Mouse (Mus musculus) intestine, postnatal 0 days (tissue): ENCODE results near the gene Tspan11. TPM values are rescaled to one million over a fixed set of nuclear protein-coding genes. Genes with fewer than 3 reads are reported as not detected.

Source experiments
- ATAC-seq: fragments of 200-750 bp; cut with Nextera tagmentation; 2 replicates; pipeline ENCODE4 v1.8.0; 2017; ENCODE audit warnings: mild to moderate bottlenecking, moderate TSS enrichment, moderate library complexity
- H3K27ac ChIP-seq: fragments of 300-500 bp; sonication (generic); 2 replicates; pipeline ENCODE4 v1.5.1; 2014; ENCODE audit warnings: mild to moderate bottlenecking, low read depth, low read length, moderate library complexity
- H3K27me3 ChIP-seq: fragments of 300-500 bp; sonication (generic); replicated peaks from 2 replicates; pipeline ENCODE4 v1.6.1; 2014; ENCODE audit warnings: low read length, mixed read lengths; ENCODE audit not compliant: control insufficient read depth, insufficient read depth
- H3K36me3 ChIP-seq: fragments of 300-500 bp; sonication (generic); 2 replicates; pipeline ENCODE4 v1.6.1; 2014; ENCODE audit warnings: mild to moderate bottlenecking, moderate library complexity; ENCODE audit not compliant: control insufficient read depth, insufficient read depth
- H3K4me1 ChIP-seq: fragments of 300-500 bp; sonication (generic); replicated peaks from 2 replicates; pipeline ENCODE4 v1.6.1; 2014; ENCODE audit warnings: antibody characterized with exemption, low read length, mixed read lengths; ENCODE audit not compliant: control insufficient read depth, insufficient read depth
- H3K4me2 ChIP-seq: fragments of 300-500 bp; sonication (generic); replicated peaks from 2 replicates; pipeline ENCODE4 v1.6.1; 2014; ENCODE audit warnings: low read depth, mild to moderate bottlenecking, moderate library complexity
- H3K4me3 ChIP-seq: fragments of 300-500 bp; sonication (generic); 2 replicates; pipeline ENCODE4 v1.5.1; 2014; ENCODE audit warnings: low read depth, low read length
- H3K9ac ChIP-seq: fragments of 300-500 bp; sonication (generic); 2 replicates; pipeline ENCODE4 v1.6.1; 2014; ENCODE audit warnings: mild to moderate bottlenecking, low read depth, low read length
- H3K9me3 ChIP-seq: fragments of 300-500 bp; sonication (generic); 2 replicates; pipeline ENCODE4 v1.6.1; 2016; ENCODE audit warnings: mixed run types; ENCODE audit not compliant: control insufficient read depth
- CTCF ChIP-seq: sonication (generic); IDR thresholded peaks from 2 replicates; pipeline ENCODE4 v1.5.1; 2016; ENCODE audit warnings: low read depth, mild to moderate bottlenecking, control low read depth, antibody characterized with exemption, moderate library complexity
- WGBS: fragments of 180-500 bp; shearing (Covaris S2); extraction: QIAGEN DNeasy Blood & Tissue Kit; methylation state at CpG from one replicate; pipeline ENCODE4 v1.1.7; 2014; 5-methylcytosine and 5-hydroxymethylcytosine counted together
- polyA plus RNA-seq: library from polyadenylated mRNA; unstranded; fragments of >200 nt; fragmentation: Nextera tagmentation; extraction: Ambion mirVana; gene quantifications from 2 replicates; pipeline ENCODE4 v1.2.1, GENCODE M21; 2015

Gene Tspan11
- polyA plus RNA-seq, 1 experiment from 2014 or later = 2.7 TPM

DNA sequence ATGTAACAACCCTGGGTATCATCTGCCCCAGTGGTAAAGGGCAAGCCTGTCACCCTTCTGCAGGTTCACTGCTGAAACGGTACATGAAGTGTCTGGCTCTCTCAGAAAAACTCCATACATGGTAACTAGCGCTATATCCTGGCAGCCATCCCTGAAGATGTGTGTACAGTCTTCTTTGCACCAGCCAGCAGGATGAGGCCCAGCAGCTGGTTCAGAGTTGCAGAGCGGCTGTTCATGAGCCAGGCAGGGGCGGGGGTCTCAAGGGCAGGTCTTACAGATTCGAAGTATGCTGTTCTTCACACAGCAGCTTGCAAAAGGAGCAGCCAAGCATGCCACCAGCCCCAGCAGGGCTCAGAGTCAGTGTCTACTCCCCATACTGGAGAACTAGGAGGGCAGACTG is 116.2 kb downstream of the Tspan11 start:
- no peak overlapping the region for H3K9ac ChIP-seq
- H3K4me1 ChIP-seq = no peaks in the 10 kb centered on the region
- TF ChIP-seq CTCF = no peak
- 54% methylated on average over 5 of the region's 5 CpGs for WGBS
- no peak overlapping the region for H3K4me3 ChIP-seq
- H3K4me2 ChIP-seq = no peak overlapping the region
- no peaks in the 10 kb centered on the region for H3K9me3 ChIP-seq
- peak overlapping the region; percentile 35; the same call in 1 of the 2 replicates for H3K27ac ChIP-seq
- no peak for ATAC-seq
- no peaks in the 10 kb centered on the region for H3K36me3 ChIP-seq
- no peaks in the 10 kb centered on the region for H3K27me3 ChIP-seq

Other genes starting within 250 kb of the Tspan11 start
- gene Prmt8, start 118.1 kb upstream of the Tspan11 start, polyA plus RNA-seq = 0.17 and 0.26 TPM in 2 replicates